Mouse (Mus musculus): ENCODE measurements around the gene Rhox2e.
"Not testable (repeated sequence)": the region's sequence is repeated elsewhere in the genome, so short reads cannot be mapped to it uniquely, and the experiment has no call there.

Rhox2e gene

DNA sequence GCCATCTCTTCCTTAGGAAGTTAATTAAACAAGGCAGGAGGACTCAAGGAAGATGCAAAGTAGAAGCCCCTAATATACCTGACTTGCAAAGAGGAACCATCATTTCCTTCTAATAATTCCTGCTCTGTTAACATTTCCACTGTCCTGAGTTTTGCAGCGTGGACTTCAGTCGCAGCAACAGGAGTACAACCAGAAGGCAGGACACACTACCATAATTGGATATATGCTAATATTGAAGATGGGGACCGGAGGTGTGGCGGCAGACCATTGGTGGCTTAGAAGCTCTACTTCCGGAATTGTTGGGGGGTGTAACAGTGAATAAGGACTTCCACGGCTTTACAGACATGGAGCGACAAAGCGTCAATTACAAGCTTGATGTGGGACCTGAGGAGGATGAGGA, at the start of gene Rhox2e:
Gene Rhox2e, plus strand, starts transcription at position 301 of the 400 bp plus-strand sequence.
- DNase-seq (ENCODE audit: extremely low read depth, low read depth) = not testable (repeated sequence)

DNA sequence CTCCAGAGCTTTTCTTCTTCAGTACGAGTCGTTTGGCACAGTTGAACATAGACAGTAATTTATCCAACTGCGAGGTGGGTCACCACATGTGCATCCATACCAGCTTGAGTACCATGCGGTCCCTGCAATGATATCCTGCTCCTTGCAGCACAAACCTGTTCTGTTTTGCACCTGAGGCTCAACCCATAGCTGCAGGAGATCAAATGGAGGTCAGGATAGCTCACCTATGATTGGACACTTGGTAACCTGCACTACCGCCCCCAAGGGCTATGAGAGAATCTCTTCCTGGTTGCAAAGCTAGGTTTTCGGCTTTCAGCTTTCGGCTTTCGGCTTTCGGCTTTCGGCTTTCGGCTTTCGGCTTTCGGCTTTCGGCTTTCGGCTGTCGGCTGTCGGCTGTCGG, 16.2 kb upstream of the Rhox2e start, which contains the start of gene Rhox4d:
Gene Rhox4d, plus strand, starts transcription at position 301 of the 400 bp plus-strand sequence.
- DNase-seq (ENCODE audit: extremely low read depth, low read depth) = not testable (repeated sequence)

DNA sequence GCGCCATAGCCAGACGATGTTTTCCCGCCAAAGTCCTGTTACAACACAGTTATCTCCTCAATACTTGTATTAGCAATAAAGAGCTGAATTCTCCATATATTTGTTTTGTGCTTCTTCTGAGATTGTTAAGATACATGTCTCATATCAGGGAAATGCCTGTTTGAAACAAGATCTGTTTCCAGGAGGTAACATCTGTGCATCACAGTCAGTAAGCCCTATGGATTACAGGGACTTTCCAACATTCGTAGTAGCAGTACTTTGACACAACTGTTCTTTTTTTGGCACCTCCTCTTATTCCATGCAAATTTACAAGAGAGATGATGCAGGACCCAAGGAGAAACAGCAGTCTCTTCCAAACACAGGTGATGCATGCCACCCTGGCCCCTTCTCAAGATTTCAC, 11.5 kb downstream of the Rhox2e start, which contains the start of gene Rhox3e:
Gene Rhox3e, plus strand, starts transcription at position 301 of the 400 bp plus-strand sequence.
- not testable (repeated sequence) for DNase-seq (ENCODE audit: extremely low read depth, low read depth)

DNA sequence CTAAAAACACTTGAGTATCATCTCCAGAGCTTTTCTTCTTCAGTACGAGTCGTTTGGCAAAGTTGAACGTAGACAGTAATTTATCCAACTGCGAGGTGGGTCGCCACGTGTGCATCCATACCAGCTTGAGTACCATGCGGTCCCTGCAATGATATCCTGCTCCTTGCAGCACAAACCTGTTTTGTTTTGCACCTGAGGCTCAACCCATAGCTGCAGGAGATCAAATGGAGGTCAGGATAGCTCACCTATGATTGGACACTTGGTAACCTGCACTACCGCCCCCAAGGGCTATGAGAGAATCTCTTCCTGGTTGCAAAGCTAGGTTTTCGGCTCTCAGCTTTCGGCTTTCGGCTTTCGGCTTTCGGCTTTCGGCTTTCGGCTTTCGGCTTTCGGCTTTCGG, 26.9 kb downstream of the Rhox2e start, which contains the start of gene Rhox4e:
Gene Rhox4e, plus strand, starts transcription at position 301 of the 400 bp plus-strand sequence.
- not testable (repeated sequence) for DNase-seq (ENCODE audit: extremely low read depth, low read depth)

DNA sequence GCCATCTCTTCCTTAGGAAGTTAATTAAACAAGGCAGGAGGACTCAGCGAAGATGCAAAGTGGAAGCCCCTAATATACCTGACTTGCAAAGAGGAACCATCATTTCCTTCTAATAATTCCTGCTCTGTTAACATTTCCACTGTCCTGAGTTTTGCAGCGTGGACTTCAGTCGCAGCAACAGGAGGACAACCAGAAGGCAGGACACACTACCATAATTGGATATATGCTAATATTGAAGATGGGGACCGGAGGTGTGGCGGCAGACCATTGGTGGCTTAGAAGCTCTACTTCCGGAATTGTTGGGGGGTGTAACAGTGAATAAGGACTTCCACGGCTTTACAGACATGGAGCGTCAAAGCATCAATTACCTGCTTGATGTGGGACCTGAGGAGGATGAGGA, 40.9 kb downstream of the Rhox2e start, which contains the start of gene Rhox2f:
Gene Rhox2f, plus strand, starts transcription at position 301 of the 400 bp plus-strand sequence.
- not testable (repeated sequence) for DNase-seq (ENCODE audit: extremely low read depth, low read depth)

DNA sequence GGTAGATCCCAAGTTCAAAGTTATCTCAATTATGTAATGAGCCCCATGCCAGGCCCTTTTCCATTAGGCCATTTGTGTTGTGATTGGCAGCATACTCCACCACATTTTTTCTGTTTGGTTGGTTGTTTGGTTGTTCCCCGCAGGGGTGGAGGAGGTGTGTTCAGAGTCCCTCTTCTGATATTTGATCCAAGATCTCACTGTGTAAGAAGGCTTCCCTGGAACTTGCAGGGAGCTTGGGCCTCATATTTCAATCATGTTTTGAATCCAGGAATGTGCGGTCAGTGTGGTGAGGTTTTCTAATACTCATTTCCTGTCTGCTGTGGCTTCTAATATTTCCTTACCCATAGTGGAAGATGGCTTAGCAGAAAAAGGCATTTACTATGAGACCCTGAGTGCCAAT, 42.4 kb downstream of the Rhox2e start:
- not testable (repeated sequence) for DNase-seq (ENCODE audit: extremely low read depth, low read depth)

DNA sequence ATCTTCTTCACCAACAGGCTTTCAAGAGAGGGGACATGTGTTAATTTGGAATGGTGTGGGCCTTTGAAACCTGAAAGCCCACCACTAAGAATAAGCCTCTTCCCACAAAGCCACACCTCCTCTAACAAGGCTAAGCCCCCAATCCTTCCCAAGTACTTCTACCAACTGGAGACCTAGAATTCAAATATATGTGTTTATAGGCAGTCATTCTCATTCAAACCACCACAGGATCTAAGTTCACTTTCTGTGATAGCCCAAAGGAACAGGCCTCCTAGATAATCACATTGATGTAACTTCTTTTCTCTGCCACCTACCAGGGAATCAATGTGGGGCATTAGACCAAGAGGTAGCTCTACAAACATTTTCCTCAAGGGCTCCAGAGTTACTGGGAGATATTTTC, 50.4 kb downstream of the Rhox2e start, which contains the start of gene Rhox3f:
Gene Rhox3f, plus strand, starts transcription at position 301 of the 400 bp plus-strand sequence.
- DNase-seq (ENCODE audit: extremely low read depth, low read depth) = not testable (repeated sequence)

Measured in MEL-GATA-1-ER (cell line).